Mouse (Mus musculus) stomach, postnatal 0 days (tissue): Measurements from ENCODE around the gene Gatc. TPM values are rescaled to one million over a fixed set of nuclear protein-coding genes. Genes with fewer than 3 reads are reported as not detected.

Experiments used
- ATAC-seq: fragments of 200-750 bp; cut with Nextera tagmentation; 2 replicates; pipeline ENCODE4 v1.8.0; 2017; ENCODE audit not compliant: low FRiP score, low TSS enrichment
- DNase-seq: peaks from one replicate; pipeline ENCODE4 v3.0.0-alpha.2; 2016; ENCODE audit warnings: low spot score
- H3K27ac ChIP-seq: fragments of 300-500 bp; sonication (generic); replicated peaks from 2 replicates; pipeline ENCODE4 v1.5.1; 2014; ENCODE audit warnings: mild to moderate bottlenecking, control low read depth
- H3K27me3 ChIP-seq: fragments of 300-500 bp; sonication (generic); 2 replicates; pipeline ENCODE4 v1.6.1; 2014; ENCODE audit warnings: low read length; ENCODE audit not compliant: control insufficient read depth, insufficient read depth
- H3K36me3 ChIP-seq: fragments of 300-500 bp; sonication (generic); 2 replicates; pipeline ENCODE4 v1.6.1; 2014; ENCODE audit warnings: low read length, mixed read lengths; ENCODE audit not compliant: control insufficient read depth, insufficient read depth
- H3K4me1 ChIP-seq: fragments of 300-500 bp; sonication (generic); replicated peaks from 2 replicates; pipeline ENCODE4 v1.6.1; 2014; ENCODE audit warnings: antibody characterized with exemption; ENCODE audit not compliant: control insufficient read depth, insufficient read depth
- H3K4me2 ChIP-seq: fragments of 300-500 bp; sonication (generic); replicated peaks from 2 replicates; pipeline ENCODE4 v1.6.1; 2014; ENCODE audit warnings: low read depth, mild to moderate bottlenecking, control low read depth, moderate library complexity
- H3K4me3 ChIP-seq: fragments of 300-500 bp; sonication (generic); 2 replicates; pipeline ENCODE4 v1.5.1; 2014; ENCODE audit warnings: low read depth, low read length, control low read depth
- H3K9ac ChIP-seq: fragments of 300-500 bp; sonication (generic); 2 replicates; pipeline ENCODE4 v1.6.1; 2014; ENCODE audit warnings: mild to moderate bottlenecking, low read length, control low read depth, mixed read lengths
- H3K9me3 ChIP-seq: fragments of 300-500 bp; sonication (generic); 2 replicates; pipeline ENCODE4 v1.6.1; 2016; ENCODE audit warnings: low read length; ENCODE audit not compliant: control insufficient read depth
- CTCF ChIP-seq: IDR thresholded peaks from 2 replicates; pipeline ENCODE4 v1.5.1; 2016; ENCODE audit warnings: antibody characterized with exemption, low read depth, mild to moderate bottlenecking, moderate library complexity
- EP300 ChIP-seq: optimal IDR thresholded peaks from 2 replicates; pipeline ENCODE3; 2016; ENCODE audit warnings: antibody characterized with exemption
- WGBS: fragments of 180-500 bp; shearing (Covaris S2); extraction: QIAGEN DNeasy Blood & Tissue Kit; methylation state at CpG from one replicate; pipeline ENCODE4 v1.1.7; 2014; 5-methylcytosine and 5-hydroxymethylcytosine counted together
- polyA plus RNA-seq: library from polyadenylated mRNA; unstranded; fragments of >200 nt; fragmentation: Nextera tagmentation; extraction: Ambion mirVana; gene quantifications from 2 replicates; pipeline ENCODE4 v1.2.1, GENCODE M21; 2015

Gene Gatc
- polyA plus RNA-seq, 1 experiment from 2014 or later: 12.9 TPM

- Histone ChIP-seq H3K4me3 (peak overlapping the region; percentile 91), H3K9ac (peak overlapping the region; percentile 92), H3K9me3 (no peaks in the 10 kb centered on the region), H3K27me3 (no peaks in the 10 kb centered on the region), H3K36me3 (peaks cover 4% of the 10 kb centered on the region; the same call in 1 of the 2 replicates), H3K4me2 (peak overlapping the region; percentile 92), H3K4me1 (no peaks in the 10 kb centered on the region), H3K27ac (peak overlapping the region; percentile 78)
- 9% methylated on average over 36 of the region's 36 CpGs for WGBS
- no peak for DNase-seq
- TF ChIP-seq EP300 (no peak), CTCF (no peak; the same call in 1 of the 2 replicates)
- ATAC-seq: peak; percentile 53; the same call in 1 of the 2 replicates
Measured at GRCm38 (mm10) chr5:115341314-115342165, 562 bp upstream of the Gatc start.

- peak overlapping the region; percentile 92 for H3K4me2 ChIP-seq
- ATAC-seq: no peak
- H3K4me1 ChIP-seq: no peaks in the 10 kb centered on the region
- 16% methylated on average over 7 of the region's 7 CpGs for WGBS
- DNase-seq: no peak
- peaks cover 5% of the 10 kb centered on the region for H3K36me3 ChIP-seq
- TF ChIP-seq CTCF (no peak), EP300 (no peak)
- H3K4me3 ChIP-seq: peak overlapping the region; percentile 91
- H3K9me3 ChIP-seq: no peaks in the 10 kb centered on the region
- H3K9ac ChIP-seq: peak overlapping the region; percentile 92; the same call in 1 of the 2 replicates
- no peak overlapping the region for H3K27ac ChIP-seq
- H3K27me3 ChIP-seq: no peaks in the 10 kb centered on the region
Measured at GRCm38 (mm10) chr5:115340007-115340406, 971 bp downstream of the Gatc start.

DNA sequence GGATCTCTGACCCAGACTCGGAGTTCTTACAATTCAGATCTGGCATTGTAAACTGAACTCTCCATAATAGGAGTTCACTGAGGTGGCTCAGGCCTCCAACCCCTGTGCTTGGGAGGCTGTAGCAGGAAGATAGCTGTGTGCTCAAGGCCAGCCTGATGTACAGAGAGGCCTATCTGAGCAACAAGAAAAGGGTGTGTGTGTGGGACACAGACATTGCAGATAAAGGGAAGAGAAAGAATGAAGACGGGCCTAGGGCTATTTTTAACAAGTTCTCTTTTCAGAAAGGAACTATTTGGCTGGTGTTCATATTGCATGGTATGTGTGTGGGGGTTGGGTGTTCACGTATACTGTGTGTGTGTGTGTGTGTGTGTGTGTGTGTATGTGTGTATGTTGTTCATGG is 7.4 kb downstream of the Gatc start:
- WGBS: 57% methylated on average over 3 of the region's 3 CpGs
- peaks cover 25% of the 10 kb centered on the region for H3K36me3 ChIP-seq
- no peaks in the 10 kb centered on the region for H3K9me3 ChIP-seq
- DNase-seq (no peak), ATAC-seq (no peak)
- H3K9ac ChIP-seq: no peak overlapping the region
- no peak overlapping the region for H3K4me2 ChIP-seq
- no peaks in the 10 kb centered on the region for H3K4me1 ChIP-seq
- TF ChIP-seq CTCF: no peak
- TF ChIP-seq EP300: no peak
- H3K4me3 ChIP-seq: no peak overlapping the region
- no peaks in the 10 kb centered on the region for H3K27me3 ChIP-seq
- H3K27ac ChIP-seq: no peak overlapping the region

DNA sequence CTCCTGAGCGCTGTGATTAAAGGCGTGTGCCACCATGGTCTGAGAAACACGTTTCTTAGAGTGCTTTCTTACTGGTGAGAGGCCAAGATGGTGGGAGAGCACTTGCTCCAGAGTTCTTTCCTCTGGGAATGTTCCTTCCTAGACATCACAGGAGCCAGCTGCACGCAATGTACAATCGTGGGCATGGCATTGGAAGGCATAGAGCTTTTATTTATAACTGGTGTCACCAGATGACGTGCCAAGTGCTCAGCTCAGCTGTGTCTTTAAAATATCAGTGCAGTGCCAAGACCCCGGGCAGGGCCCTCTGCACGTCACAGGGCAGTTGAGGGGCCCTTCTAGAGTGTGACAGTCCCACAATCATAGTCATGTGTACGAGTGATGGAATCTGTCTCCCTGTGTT is 10.0 kb downstream of the Gatc start:
- Histone ChIP-seq H3K4me2 (no peak overlapping the region), H3K4me1 (peaks cover 4% of the 10 kb centered on the region), H3K27ac (no peak overlapping the region), H3K36me3 (peaks cover 24% of the 10 kb centered on the region), H3K9ac (no peak overlapping the region), H3K9me3 (no peaks in the 10 kb centered on the region), H3K27me3 (no peaks in the 10 kb centered on the region), H3K4me3 (no peak overlapping the region)
- TF ChIP-seq CTCF (no peak), EP300 (no peak)
- DNase-seq (no peak), ATAC-seq (no peak)
- WGBS: 69% methylated on average over 9 of the region's 9 CpGs

- WGBS: 1% methylated on average over 55 of the region's 55 CpGs
- Histone ChIP-seq H3K27me3 (no peaks in the 10 kb centered on the region), H3K4me1 (peaks cover 4% of the 10 kb centered on the region), H3K9ac (peak overlapping the region; percentile 87), H3K27ac (peak overlapping the region; percentile 88), H3K9me3 (no peaks in the 10 kb centered on the region), H3K4me3 (peak overlapping the region; percentile 83), H3K36me3 (peaks cover 13% of the 10 kb centered on the region), H3K4me2 (peak overlapping the region; percentile 98)
- no peak for TF ChIP-seq CTCF
- TF ChIP-seq EP300: no peak
- ATAC-seq (peak; percentile 3; the same call in 1 of the 2 replicates), DNase-seq (no peak)
Measured at GRCm38 (mm10) chr5:115327610-115328548, 13.1 kb downstream of the Gatc start.
